Comparison of ENCODE assay signal across 8 mouse cellular contexts in genomic region chr17:94834446-94835117, GRCm38 (mm10).
DNase-seq lines count a peak whose midpoint lies in the region; ATAC-seq and TF ChIP-seq lines count a peak whose summit lies in the region.

No protein-coding gene starts in this region.

- H3K9me3 ChIP-seq in hindbrain, embryonic 10.5 days: 0 out of 2 replicates have a peak, but pooled peaks cover 3% of the 10 kb centered on the region
- H3K9me3 ChIP-seq in lung, postnatal 0 days (ENCODE audit: low read length): no peaks in the 10 kb centered on the region

- no peak for TF ChIP-seq EP300 in lung, postnatal 0 days (IDR thresholded peaks at IDR 0.05)

- H3K4me3 ChIP-seq in hindbrain, embryonic 10.5 days: peak overlapping the region; percentile 74
- H3K4me3 ChIP-seq in lung, postnatal 0 days (ENCODE audit: low read depth, low read length): peak overlapping the region; percentile 52

- peak; percentile 78 for DNase-seq in MN1 (ENCODE audit: low spot score)
- peak; percentile 86 for DNase-seq in cerebellum, adult 9-10 months
- peak; percentile 87 for DNase-seq in hindbrain, embryonic 10.5 days (ENCODE audit: low spot score)
- peak; percentile 86 for DNase-seq in layer of hippocampus, adult 9-11 months
- peak; percentile 87 for DNase-seq in lung, postnatal 0 days (ENCODE audit: low spot score)
- peak; percentile 64 for DNase-seq in ovary, postnatal 14 days (ENCODE audit: low spot score)
- DNase-seq in thymus, postnatal 14 days: peak; percentile 83

- peak overlapping the region; percentile 89 for H3K27ac ChIP-seq in hindbrain, embryonic 10.5 days
- H3K27ac ChIP-seq in lung, postnatal 0 days (ENCODE audit: low read length): peak overlapping the region; percentile 26; the same call in 1 of the 2 replicates

- TF ChIP-seq CTCF in lung, postnatal 0 days (IDR thresholded peaks at IDR 0.05): no peak

- H3K36me3 ChIP-seq in hindbrain, embryonic 10.5 days: peaks cover 34% of the 10 kb centered on the region
- H3K36me3 ChIP-seq in lung, postnatal 0 days (ENCODE audit: insufficient read depth, low read length): no peaks in the 10 kb centered on the region

- H3K9ac ChIP-seq in lung, postnatal 0 days (replicated peaks; ENCODE audit: low read depth): peak overlapping the region; percentile 61

- peaks cover 17% of the 10 kb centered on the region for H3K4me1 ChIP-seq in hindbrain, embryonic 10.5 days (replicated peaks)
- H3K4me1 ChIP-seq in lung, postnatal 0 days (ENCODE audit: insufficient read depth, low read depth, low read length): no peaks in the 10 kb centered on the region; the same call in 1 of the 2 replicates

- peak; percentile 96 for ATAC-seq in frontal cortex, adult (ENCODE audit: low TSS enrichment)
- peak; percentile 97 for ATAC-seq in lung, postnatal 0 days

- H3K4me2 ChIP-seq in lung, postnatal 0 days (replicated peaks; ENCODE audit: low read depth, low read length): peak overlapping the region; percentile 62

- no peaks in the 10 kb centered on the region for H3K27me3 ChIP-seq in hindbrain, embryonic 10.5 days (ENCODE audit: insufficient read depth, poor library complexity, severe bottlenecking)
- H3K27me3 ChIP-seq in lung, postnatal 0 days (replicated peaks; ENCODE audit: insufficient read depth, low read length): no peaks in the 10 kb centered on the region

- under 1% methylated on average over 20 of the region's 20 CpGs for WGBS in hindbrain, embryonic 10.5 days
- whole genome bisulfite sequencing in lung, postnatal 0 days: under 1% methylated on average over 20 of the region's 20 CpGs

Comparison
In these comparisons a context has a peak if more than half of its experiments do, and no peak if none do; other contexts are left out.
1. Peak in every context shown above with its lines: DNase-seq, ATAC-seq, H3K4me3 ChIP-seq and H3K27ac ChIP-seq.